ENCODE assay signal across 12 mouse cellular contexts in genomic region chr16:35159991-35160390, GRCm38 (mm10). TPM values are rescaled to one million over a fixed set of nuclear protein-coding genes. Genes with fewer than 3 reads are reported as not detected.
DNase-seq lines count a peak whose midpoint lies in the region; ATAC-seq and TF ChIP-seq lines count a peak whose summit lies in the region.
"Had no signal": no experiment of that assay in that cellular context is flagged by ENCODE, and none has a peak within 500 bp of the region (broad histone marks: within the 10 kb centered on the region; RNA-seq: fewer than 3 reads in every experiment).

No protein-coding gene starts in this region.

- H3K4me3 ChIP-seq in heart, embryonic 12.5 days: no peak overlapping the region; the same call in 1 of the 2 replicates
- H3K4me3 ChIP-seq in midbrain, embryonic 13.5 days (replicated peaks): peak overlapping the region; percentile 7; the same call in 1 of the 2 replicates
- no peak overlapping the region for H3K4me3 ChIP-seq in midbrain, embryonic 11.5 days (ENCODE audit: low read depth, low read length)
- 0 out of 2 replicates have a peak overlapping the region, but pooled peaks have one; percentile 27 for H3K4me3 ChIP-seq in small intestine, adult 2 months (ENCODE audit: low read depth, low read length)

- no peaks in the 10 kb centered on the region; the same call in 1 of the 2 replicates for H3K36me3 ChIP-seq in heart, embryonic 12.5 days
- 0 out of 2 replicates have a peak, but pooled peaks cover 3% of the 10 kb centered on the region for H3K36me3 ChIP-seq in midbrain, embryonic 13.5 days
- no peaks in the 10 kb centered on the region for H3K36me3 ChIP-seq in midbrain, embryonic 11.5 days (ENCODE audit: control insufficient read depth, insufficient read depth, low read length)
- H3K36me3 ChIP-seq in small intestine, adult 2 months (ENCODE audit: control insufficient read depth, insufficient read depth, low read length): no peaks in the 10 kb centered on the region

- no peaks in the 10 kb centered on the region for H3K9me3 ChIP-seq in heart, embryonic 12.5 days (replicated peaks)
- no peaks in the 10 kb centered on the region for H3K9me3 ChIP-seq in midbrain, embryonic 13.5 days
- no peaks in the 10 kb centered on the region for H3K9me3 ChIP-seq in midbrain, embryonic 11.5 days (ENCODE audit: control insufficient read depth, low read length)

- H3K27me3 ChIP-seq in heart, embryonic 12.5 days (replicated peaks): peaks cover 28% of the 10 kb centered on the region
- H3K27me3 ChIP-seq in midbrain, embryonic 13.5 days: peaks cover 26% of the 10 kb centered on the region
- peaks cover 20% of the 10 kb centered on the region for H3K27me3 ChIP-seq in midbrain, embryonic 11.5 days (ENCODE audit: control insufficient read depth, insufficient read depth, low read length)
- peaks cover 19% of the 10 kb centered on the region for H3K27me3 ChIP-seq in small intestine, adult 2 months (ENCODE audit: control insufficient read depth, insufficient read depth, low read length)

- TF ChIP-seq POLR2A in small intestine, adult 2 months (IDR thresholded peaks at IDR 0.05; ENCODE audit: low read depth, low read length): no peak

- no peak for ATAC-seq in heart, embryonic 12.5 days (ENCODE audit: insufficient number of reproducible peaks, low FRiP score)
- no peak for ATAC-seq in midbrain, embryonic 13.5 days
- no peak for ATAC-seq in midbrain, embryonic 11.5 days (ENCODE audit: low FRiP score)
- ATAC-seq: intestine, postnatal 0 days had no signal

- H3K9ac ChIP-seq in heart, embryonic 12.5 days: no peak overlapping the region
- H3K9ac ChIP-seq in midbrain, embryonic 13.5 days (replicated peaks): no peak overlapping the region
- no peak overlapping the region for H3K9ac ChIP-seq in midbrain, embryonic 11.5 days (ENCODE audit: low read length)
- H3K9ac ChIP-seq: liver, embryonic 14.5 days had no signal

- WGBS in heart, embryonic 12.5 days: 66% methylated on average over 4 of the region's 4 CpGs
- 66% methylated on average over 4 of the region's 4 CpGs for WGBS in midbrain, embryonic 13.5 days
- 78% methylated on average over 4 of the region's 4 CpGs for WGBS in midbrain, embryonic 11.5 days
- WGBS in small intestine, adult 2 months: 61% methylated on average over 4 of the region's 4 CpGs

- H3K4me2 ChIP-seq in heart, embryonic 12.5 days: peak overlapping the region; percentile 43
- H3K4me2 ChIP-seq in midbrain, embryonic 13.5 days (replicated peaks): peak overlapping the region; percentile 85
- no peak overlapping the region for H3K4me2 ChIP-seq in midbrain, embryonic 11.5 days

- no peak overlapping the region for H3K27ac ChIP-seq in heart, embryonic 12.5 days (ENCODE audit: poor library complexity, severe bottlenecking)
- H3K27ac ChIP-seq in midbrain, embryonic 13.5 days: no peak overlapping the region
- H3K27ac ChIP-seq in midbrain, embryonic 11.5 days (ENCODE audit: low read depth, low read length): no peak overlapping the region
- H3K27ac ChIP-seq in small intestine, adult 2 months (ENCODE audit: insufficient read depth, low read depth, low read length): no peak overlapping the region
- H3K27ac ChIP-seq: liver, embryonic 14.5 days had no signal

- DNase-seq in heart, adult 18-20 months: no peak
- no peak for DNase-seq in midbrain, embryonic 11.5 days (ENCODE audit: low spot score, missing footprints)
- DNase-seq in layer of hippocampus, adult 9-10 months (ENCODE audit: low spot score): peak; percentile 72
- DNase-seq in thymus, adult 18-20 months: no peak
- DNase-seq in thymus, postnatal 36 days: no peak
- DNase-seq: adrenal gland, adult 2 months; gastrocnemius, postnatal 25 days had no signal

- TF ChIP-seq CTCF in small intestine, adult 2 months (IDR thresholded peaks at IDR 0.05; ENCODE audit: extremely low read depth, insufficient read length, insufficient replicate concordance, low read depth, low read length): no peak

- peaks cover 71% of the 10 kb centered on the region for H3K4me1 ChIP-seq in heart, embryonic 12.5 days (replicated peaks)
- H3K4me1 ChIP-seq in midbrain, embryonic 13.5 days (replicated peaks): peaks cover 79% of the 10 kb centered on the region
- H3K4me1 ChIP-seq in midbrain, embryonic 11.5 days (ENCODE audit: control insufficient read depth, insufficient read depth, low read length): peaks cover 24% of the 10 kb centered on the region
- peaks cover 9% of the 10 kb centered on the region for H3K4me1 ChIP-seq in small intestine, adult 2 months (ENCODE audit: control insufficient read depth, insufficient read depth, insufficient read length, low read length)

RNA-seq across cellular contexts. Expression of gene Adcy5, which starts 5.3 kb away (rescaled TPM):
- polyA plus RNA-seq in heart, embryonic 12.5 days (2016; fragmentation: Nextera tagmentation; extraction: Ambion mirVana): 7.8 and 8.3 TPM in 2 replicates
- 10 to 100 TPM; 48.4 to 52.4 TPM for total RNA-seq in heart, adult 18-20 months (2021)
- polyA plus RNA-seq in midbrain, embryonic 13.5 days (2015; fragmentation: Nextera tagmentation; extraction: Ambion mirVana): 4.5 and 6.0 TPM in 2 replicates
- 1.7 TPM in 2 replicates for polyA plus RNA-seq in midbrain, embryonic 11.5 days (2014; fragmentation: Nextera tagmentation; extraction: Ambion mirVana)
- 12.3 and 13.0 TPM in 2 replicates for polyA plus RNA-seq in small intestine, adult 2 months (2012; rRNA removed)

Comparison
In these comparisons a context has a peak if more than half of its experiments do, and no peak if none do; other contexts are left out.
1. H3K4me3 ChIP-seq: peak in midbrain, embryonic 13.5 days (single experiment) and small intestine, adult 2 months (single experiment); none in heart, embryonic 12.5 days (single experiment) and midbrain, embryonic 11.5 days (single experiment).